In genomic region chr2:79256001-79256339, GRCm38 (mm10) we compare ENCODE assay signal across 9 mouse cellular contexts. TPM values are rescaled to one million over a fixed set of nuclear protein-coding genes. Genes with fewer than 3 reads are reported as not detected.
DNase-seq lines count a peak whose midpoint lies in the region; ATAC-seq and TF ChIP-seq lines count a peak whose summit lies in the region.
"Had no signal": no experiment of that assay in that cellular context is flagged by ENCODE, and none has a peak within 500 bp of the region (broad histone marks: within the 10 kb centered on the region; RNA-seq: fewer than 3 reads in every experiment).

No protein-coding gene starts in this region.

- peak overlapping the region; percentile 54 for H3K9ac ChIP-seq in heart, embryonic 15.5 days
- H3K9ac ChIP-seq in heart, postnatal 0 days (replicated peaks; ENCODE audit: low read depth, low read length): peak overlapping the region; percentile 47; the same call in 1 of the 2 replicates

- no peak for DNase-seq in heart, adult 18-20 months
- no peak for DNase-seq in heart, postnatal 0 days (ENCODE audit: low spot score)
- no peak for DNase-seq in frontal cortex, postnatal 25 days (ENCODE audit: low spot score in 2 of 2)
- DNase-seq in adrenal gland, postnatal 10 days: no peak
- no peak for DNase-seq in layer of hippocampus, postnatal 14 days (ENCODE audit: low spot score in 2 of 2)

- no peak for ATAC-seq in heart, embryonic 15.5 days (replicated peaks; ENCODE audit: insufficient number of reproducible peaks, insufficient read depth, low FRiP score, low read depth)
- ATAC-seq in heart, postnatal 0 days (ENCODE audit: insufficient read depth, low read depth): no peak
- peak; percentile 1; the same call in 1 of the 2 replicates for ATAC-seq in megakaryocyte progenitor cell, adult 5-6 weeks (replicated peaks; ENCODE audit: poor library complexity)
- ATAC-seq: Patski had no signal

- no peaks in the 10 kb centered on the region for H3K36me3 ChIP-seq in heart, embryonic 15.5 days
- H3K36me3 ChIP-seq in heart, postnatal 0 days (replicated peaks; ENCODE audit: control insufficient read depth, insufficient read depth, low read length): no peaks in the 10 kb centered on the region

- peak overlapping the region; percentile 58 for H3K4me3 ChIP-seq in heart, embryonic 15.5 days
- H3K4me3 ChIP-seq in bone marrow, adult 2 months (replicated peaks; ENCODE audit: control insufficient read depth, low read depth, low read length): peak overlapping the region; percentile 97
- peak overlapping the region; percentile 52 for H3K4me3 ChIP-seq in heart, postnatal 0 days (ENCODE audit: low read depth, low read length)

- TF ChIP-seq CTCF in bone marrow, adult 2 months (IDR thresholded peaks at IDR 0.05; ENCODE audit: control insufficient read depth, insufficient read depth, low read length): peak; percentile 13; the same call in 1 of the 2 replicates
- TF ChIP-seq CTCF in heart, postnatal 0 days (IDR thresholded peaks at IDR 0.05; ENCODE audit: low read depth): no peak

- 13% methylated on average over 7 of the region's 7 CpGs for WGBS in heart, embryonic 15.5 days
- WGBS in bone marrow, adult 2 months: 1% methylated on average over 7 of the region's 7 CpGs
- WGBS in heart, postnatal 0 days: 25% methylated on average over 7 of the region's 7 CpGs

- no peaks in the 10 kb centered on the region for H3K9me3 ChIP-seq in heart, embryonic 15.5 days (replicated peaks)
- no peaks in the 10 kb centered on the region for H3K9me3 ChIP-seq in heart, postnatal 0 days (replicated peaks; ENCODE audit: control insufficient read depth, low read length)

- H3K27me3 ChIP-seq in heart, embryonic 15.5 days: peaks cover 6% of the 10 kb centered on the region; the same call in 1 of the 2 replicates
- H3K27me3 ChIP-seq in heart, postnatal 0 days (ENCODE audit: control insufficient read depth, insufficient read depth, low read length): peaks cover 7% of the 10 kb centered on the region; the same call in 1 of the 2 replicates
- H3K27me3 ChIP-seq: Patski had no signal

- peaks cover 13% of the 10 kb centered on the region for H3K4me1 ChIP-seq in heart, embryonic 15.5 days (replicated peaks)
- peaks cover 2% of the 10 kb centered on the region for H3K4me1 ChIP-seq in bone marrow, adult 2 months (ENCODE audit: control insufficient read depth, insufficient read depth, low read length)
- H3K4me1 ChIP-seq in heart, postnatal 0 days (ENCODE audit: control insufficient read depth, insufficient read depth): peaks cover 4% of the 10 kb centered on the region; the same call in 1 of the 2 replicates

- TF ChIP-seq POLR2A in bone marrow, adult 2 months (IDR thresholded peaks at IDR 0.05; ENCODE audit: borderline replicate concordance, control insufficient read depth, low read depth, low read length): no peak

- H3K27ac ChIP-seq in heart, embryonic 15.5 days: peak overlapping the region; percentile 54
- peak overlapping the region; percentile 98 for H3K27ac ChIP-seq in bone marrow, adult 2 months (ENCODE audit: control insufficient read depth, insufficient read depth, low read depth, low read length, poor library complexity)
- peak overlapping the region; percentile 19; the same call in 1 of the 2 replicates for H3K27ac ChIP-seq in heart, postnatal 0 days (ENCODE audit: low read depth)

- no peak for TF ChIP-seq EP300 in heart, postnatal 0 days (IDR thresholded peaks at IDR 0.05; ENCODE audit: low read depth)

- peak overlapping the region; percentile 93 for H3K4me2 ChIP-seq in heart, embryonic 15.5 days
- H3K4me2 ChIP-seq in heart, postnatal 0 days (ENCODE audit: low read depth, low read length): peak overlapping the region; percentile 81

RNA-seq across cellular contexts. Expression of gene Itga4, which starts 0.7 kb away (rescaled TPM):
- polyA plus RNA-seq in heart, embryonic 15.5 days (2015; fragmentation: Nextera tagmentation; extraction: Ambion mirVana): 2.7 and 8.1 TPM in 2 replicates
- total RNA-seq in heart, adult 18-20 months (2021): 1 to 10 TPM; 1.7 to 4.5 TPM
- polyA plus RNA-seq in bone marrow, adult 2 months (2011; ENCODE audit: insufficient read depth, insufficient read length, low replicate concordance, missing spikeins): 20.3 and 26.9 TPM in 2 replicates
- total RNA-seq in heart, postnatal 0 days (2014; rRNA removed; ENCODE audit: low replicate concordance): 1.1 and 2.1 TPM in 2 replicates
- 0.70 and 0.71 TPM in 2 replicates for polyA plus RNA-seq in heart, postnatal 0 days (2015; fragmentation: Nextera tagmentation; extraction: Ambion mirVana)
- total RNA-seq in megakaryocyte progenitor cell, adult 5-6 weeks (2015): 111 and 140 TPM in 2 replicates
- 80.4 and 107 TPM in 2 replicates for total RNA-seq in megakaryocyte progenitor cell, adult 5-6 weeks (2017)
- total RNA-seq in adrenal gland, postnatal 10 days (2021): 1 to 10 TPM; 5.3 to 8.5 TPM
- 10 to 100 TPM; 17.3 to 20.1 TPM for total RNA-seq in layer of hippocampus, postnatal 14 days (2021)

Comparison
In these comparisons a context has a peak if more than half of its experiments do, and no peak if none do; other contexts are left out.
1. H3K27ac ChIP-seq: peak in every context shown above with its lines; median percentile 98 in bone marrow, adult 2 months; 54 in heart, embryonic 15.5 days; 19 in heart, postnatal 0 days.